Mouse (Mus musculus) thymus, postnatal 10 days (tissue): ENCODE measurements around the gene Rfk.

ENCODE experiments used
- DNase-seq, 2 experiments: peaks; one replicate each; pipeline ENCODE4 v3.0.0; 2021; ENCODE audit warnings: low spot score in 2 of 2

Gene Rfk

GRCm38 (mm10) chr19:17393841-17394591, at the start of gene Rfk:
Gene Rfk (plus strand): TSS chr19:17394043.
- DNase-seq, result peak; percentile 85 to 92

- no peak for DNase-seq
Measured at GRCm38 (mm10) chr19:17344881-17345280, 49.0 kb upstream of the Rfk start.

GRCm38 (mm10) chr19:17346716-17347474, 46.9 kb upstream of the Rfk start:
- DNase-seq, result no peak

GRCm38 (mm10) chr19:17347852-17348251, 46.0 kb upstream of the Rfk start:
- no peak for DNase-seq

GRCm38 (mm10) chr19:17353727-17354126, 40.1 kb upstream of the Rfk start:
- no peak for DNase-seq

GRCm38 (mm10) chr19:17354362-17354761, 39.5 kb upstream of the Rfk start:
- no peak for DNase-seq

GRCm38 (mm10) chr19:17354797-17355196, 39.0 kb upstream of the Rfk start:
- no peak for DNase-seq

GRCm38 (mm10) chr19:17355361-17355760, 38.5 kb upstream of the Rfk start:
- DNase-seq, result no peak

- DNase-seq, result peak; percentile 56 to 68
Measured at GRCm38 (mm10) chr19:17355950-17356867, 37.6 kb upstream of the Rfk start.

GRCm38 (mm10) chr19:17356932-17357331, 36.9 kb upstream of the Rfk start:
- no peak for DNase-seq

- DNase-seq, result no peak
Measured at GRCm38 (mm10) chr19:17357391-17357790, 36.5 kb upstream of the Rfk start.

- no peak for DNase-seq
Measured at GRCm38 (mm10) chr19:17359315-17359890, 34.4 kb upstream of the Rfk start.

GRCm38 (mm10) chr19:17361181-17361580, 32.7 kb upstream of the Rfk start:
- DNase-seq, result no peak

GRCm38 (mm10) chr19:17364741-17365140, 29.1 kb upstream of the Rfk start:
- DNase-seq, result no peak

GRCm38 (mm10) chr19:17366364-17367090, 27.3 kb upstream of the Rfk start:
- no peak for DNase-seq

GRCm38 (mm10) chr19:17368557-17368956, 25.3 kb upstream of the Rfk start:
- DNase-seq, result no peak

GRCm38 (mm10) chr19:17369581-17369980, 24.3 kb upstream of the Rfk start:
- no peak for DNase-seq

- no peak for DNase-seq
Measured at GRCm38 (mm10) chr19:17372701-17373100, 21.1 kb upstream of the Rfk start, which contains the start of gene Gcnt1. Gene Gcnt1 (minus strand): TSS chr19:17372844.

GRCm38 (mm10) chr19:17378845-17379244, 15.0 kb upstream of the Rfk start:
- no peak for DNase-seq

- no peak for DNase-seq
Measured at GRCm38 (mm10) chr19:17380549-17380948, 13.3 kb upstream of the Rfk start.
